Mouse (Mus musculus): ENCODE results near the gene Ndufb7. TPM values are rescaled to one million over a fixed set of nuclear protein-coding genes. Genes with fewer than 3 reads are reported as not detected.

The Ndufb7 gene
- polyA plus RNA-seq, 1 experiment, result not detected

DNA sequence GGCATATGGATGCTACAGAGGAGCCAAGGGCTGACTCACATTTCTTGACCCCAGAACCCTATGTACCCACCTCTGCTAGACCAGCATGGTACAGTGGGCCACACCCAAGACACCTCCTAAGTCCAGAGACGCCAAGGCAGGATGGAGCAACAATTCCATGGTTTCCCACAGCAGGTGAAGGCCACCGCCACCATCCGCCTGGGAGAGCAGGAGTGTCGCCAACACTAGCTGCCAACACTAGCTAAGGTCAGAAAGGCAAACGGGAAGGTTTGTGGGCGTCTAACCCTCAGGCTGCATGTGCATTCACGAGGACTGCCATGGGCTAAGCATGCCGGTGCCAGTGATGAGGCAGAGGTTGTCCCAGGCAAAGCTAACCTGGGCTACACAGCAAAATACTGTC, 15.8 kb downstream of the Ndufb7 start:
- Histone ChIP-seq H3K27ac (ENCODE audit: insufficient read depth, low read depth, low read length) (no peak overlapping the region), H3K4me1 (ENCODE audit: control insufficient read depth, insufficient read depth, low read length) (peaks cover 59% of the 10 kb centered on the region), H3K4me3 (ENCODE audit: insufficient read depth, low read depth, low read length) (no peak overlapping the region)
- WGBS, result 66% methylated on average over 8 of the region's 8 CpGs
- TF ChIP-seq POLR2A (IDR thresholded peaks at IDR 0.05; ENCODE audit: insufficient read depth, low read depth, low read length), result no peak
- TF ChIP-seq CTCF (IDR thresholded peaks at IDR 0.05; ENCODE audit: insufficient read depth, low read depth, low read length), result no peak

DNA sequence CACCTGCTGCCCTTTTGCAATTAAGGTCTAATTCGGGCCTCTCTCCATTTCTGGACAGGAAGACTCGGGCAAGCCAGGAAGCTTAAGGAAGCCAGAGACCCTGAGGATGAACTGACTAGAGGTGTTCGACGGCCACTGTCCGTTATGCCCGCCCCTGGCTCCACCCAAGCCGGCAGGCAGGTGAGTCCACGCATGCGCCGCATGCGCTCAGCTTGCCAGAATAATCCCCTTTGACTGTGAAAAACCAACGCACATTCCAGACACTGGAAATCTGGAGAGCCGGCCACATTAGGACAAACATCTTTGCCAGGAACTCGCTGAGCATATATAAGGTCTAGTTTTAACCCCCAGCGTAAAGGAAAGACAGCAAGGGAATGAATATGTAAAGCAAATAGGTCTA, 16.8 kb downstream of the Ndufb7 start:
- WGBS, result 87% methylated on average over 15 of the region's 15 CpGs

DNA sequence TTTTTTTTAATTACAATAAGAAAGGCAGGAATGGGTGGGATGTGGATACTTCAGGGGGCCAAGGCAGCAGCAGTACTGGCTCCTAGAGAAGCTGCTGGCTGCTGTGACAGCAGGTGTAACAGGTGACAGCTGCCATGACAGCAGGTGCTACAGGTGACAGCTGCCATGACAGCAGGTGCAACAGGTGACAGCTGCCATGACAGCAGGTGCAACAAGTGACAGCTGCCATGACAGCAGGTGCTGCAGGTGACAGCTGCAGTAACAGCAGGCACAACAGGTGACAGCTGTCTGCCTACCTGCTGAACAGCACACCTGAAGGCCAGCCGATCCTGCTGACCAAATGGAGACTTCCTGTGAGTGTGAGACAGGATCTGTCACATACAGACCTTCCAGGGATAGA, 18.3 kb downstream of the Ndufb7 start:
- H3K27ac ChIP-seq (ENCODE audit: insufficient read depth, low read depth, low read length), result no peak overlapping the region
- no peak overlapping the region for H3K4me3 ChIP-seq (ENCODE audit: insufficient read depth, low read depth, low read length)
- TF ChIP-seq POLR2A (IDR thresholded peaks at IDR 0.05; ENCODE audit: insufficient read depth, low read depth, low read length) (no peak), CTCF (IDR thresholded peaks at IDR 0.05; ENCODE audit: insufficient read depth, low read depth, low read length) (no peak)
- H3K4me1 ChIP-seq (ENCODE audit: control insufficient read depth, insufficient read depth, low read length), result peaks cover 44% of the 10 kb centered on the region
- 89% methylated on average over 1 of the region's 1 CpGs for WGBS

More for the DNA sequence above, 16.8 kb downstream of the Ndufb7 start:
- Histone ChIP-seq H3K4me1 (ENCODE audit: control insufficient read depth, insufficient read depth, low read length) (peaks cover 56% of the 10 kb centered on the region), H3K4me3 (ENCODE audit: insufficient read depth, low read depth, low read length) (no peak overlapping the region), H3K27ac (ENCODE audit: insufficient read depth, low read depth, low read length) (no peak overlapping the region)
- TF ChIP-seq POLR2A (IDR thresholded peaks at IDR 0.05; ENCODE audit: insufficient read depth, low read depth, low read length), result no peak
- TF ChIP-seq CTCF (IDR thresholded peaks at IDR 0.05; ENCODE audit: insufficient read depth, low read depth, low read length), result no peak

DNA sequence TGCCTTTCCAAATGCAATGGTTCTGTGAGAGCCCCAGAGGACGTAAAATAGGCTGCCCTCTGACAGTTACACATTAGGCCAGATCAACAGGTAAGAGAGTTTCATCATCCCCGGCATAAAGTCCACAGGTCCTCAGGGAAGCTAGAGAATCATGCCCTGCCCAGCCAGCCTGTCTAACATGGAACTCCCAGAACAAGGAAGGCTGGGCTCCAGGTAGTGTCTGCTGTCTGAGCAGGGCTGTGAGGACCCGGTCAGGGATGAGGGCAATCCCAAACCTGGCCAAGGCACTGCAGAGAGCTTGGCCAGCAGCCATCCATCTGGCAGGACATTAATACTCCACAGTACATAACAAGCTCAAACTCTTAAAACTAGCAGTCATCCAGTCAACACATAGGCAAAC, 18.9 kb downstream of the Ndufb7 start:
- TF ChIP-seq CTCF (IDR thresholded peaks at IDR 0.05; ENCODE audit: insufficient read depth, low read depth, low read length), result no peak
- TF ChIP-seq POLR2A (IDR thresholded peaks at IDR 0.05; ENCODE audit: insufficient read depth, low read depth, low read length), result no peak
- no peak overlapping the region for H3K4me3 ChIP-seq (ENCODE audit: insufficient read depth, low read depth, low read length)
- H3K27ac ChIP-seq (ENCODE audit: insufficient read depth, low read depth, low read length), result no peak overlapping the region
- peaks cover 45% of the 10 kb centered on the region for H3K4me1 ChIP-seq (ENCODE audit: control insufficient read depth, insufficient read depth, low read length)
- WGBS, result 62% methylated on average over 3 of the region's 3 CpGs

DNA sequence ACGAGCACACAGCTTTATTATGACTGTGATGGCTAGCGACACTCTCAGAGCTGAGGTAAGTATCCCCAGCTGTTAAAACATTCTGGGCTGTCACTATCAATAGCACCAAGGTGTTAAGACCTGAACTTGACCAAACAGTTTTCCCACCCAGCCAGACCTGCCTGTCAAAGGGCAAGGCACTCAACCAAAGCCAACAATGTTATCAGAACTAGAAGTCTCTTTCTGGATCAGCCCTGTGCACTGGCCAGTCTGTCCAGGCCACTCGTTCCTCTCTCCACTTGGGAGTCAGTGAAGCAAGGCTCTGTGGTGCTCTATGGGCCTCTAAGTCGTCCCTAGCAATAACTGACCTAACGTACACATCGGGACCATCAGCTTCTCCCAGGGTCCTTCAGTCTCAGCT, 21.2 kb downstream of the Ndufb7 start:
- WGBS, result 84% methylated on average over 6 of the region's 6 CpGs
- no peak for TF ChIP-seq POLR2A (IDR thresholded peaks at IDR 0.05; ENCODE audit: insufficient read depth, low read depth, low read length)
- TF ChIP-seq CTCF (IDR thresholded peaks at IDR 0.05; ENCODE audit: insufficient read depth, low read depth, low read length), result no peak

DNA sequence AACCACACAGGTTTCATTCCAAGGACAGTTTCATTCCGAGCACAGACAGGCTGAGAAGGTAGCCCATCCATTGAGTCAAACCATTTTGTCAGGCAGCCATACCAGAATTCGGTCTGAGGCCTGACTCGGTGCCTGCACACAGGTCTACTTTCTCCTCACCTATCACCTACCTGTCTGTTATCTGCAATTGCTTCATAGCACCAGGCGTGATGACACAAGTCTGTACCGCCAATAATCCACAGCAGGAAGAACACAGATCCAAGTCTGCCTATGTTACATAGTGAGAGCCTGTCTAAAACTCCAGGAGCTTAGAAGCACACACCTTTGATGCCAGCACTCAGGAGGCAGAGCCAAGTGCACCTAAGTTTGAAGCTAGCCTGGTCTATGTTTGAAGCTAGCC, 22.4 kb downstream of the Ndufb7 start:
- no peak overlapping the region for H3K27ac ChIP-seq (ENCODE audit: insufficient read depth, low read depth, low read length)
- peaks cover 31% of the 10 kb centered on the region for H3K4me1 ChIP-seq (ENCODE audit: control insufficient read depth, insufficient read depth, low read length)
- TF ChIP-seq CTCF (IDR thresholded peaks at IDR 0.05; ENCODE audit: insufficient read depth, low read depth, low read length) (no peak), POLR2A (IDR thresholded peaks at IDR 0.05; ENCODE audit: insufficient read depth, low read depth, low read length) (no peak)
- no peak overlapping the region for H3K4me3 ChIP-seq (ENCODE audit: insufficient read depth, low read depth, low read length)
- 84% methylated on average over 5 of the region's 5 CpGs for WGBS

More for the DNA sequence above, 21.2 kb downstream of the Ndufb7 start:
- no peak overlapping the region for H3K27ac ChIP-seq (ENCODE audit: insufficient read depth, low read depth, low read length)
- no peak overlapping the region for H3K4me3 ChIP-seq (ENCODE audit: insufficient read depth, low read depth, low read length)
- peaks cover 39% of the 10 kb centered on the region for H3K4me1 ChIP-seq (ENCODE audit: control insufficient read depth, insufficient read depth, low read length)

DNA sequence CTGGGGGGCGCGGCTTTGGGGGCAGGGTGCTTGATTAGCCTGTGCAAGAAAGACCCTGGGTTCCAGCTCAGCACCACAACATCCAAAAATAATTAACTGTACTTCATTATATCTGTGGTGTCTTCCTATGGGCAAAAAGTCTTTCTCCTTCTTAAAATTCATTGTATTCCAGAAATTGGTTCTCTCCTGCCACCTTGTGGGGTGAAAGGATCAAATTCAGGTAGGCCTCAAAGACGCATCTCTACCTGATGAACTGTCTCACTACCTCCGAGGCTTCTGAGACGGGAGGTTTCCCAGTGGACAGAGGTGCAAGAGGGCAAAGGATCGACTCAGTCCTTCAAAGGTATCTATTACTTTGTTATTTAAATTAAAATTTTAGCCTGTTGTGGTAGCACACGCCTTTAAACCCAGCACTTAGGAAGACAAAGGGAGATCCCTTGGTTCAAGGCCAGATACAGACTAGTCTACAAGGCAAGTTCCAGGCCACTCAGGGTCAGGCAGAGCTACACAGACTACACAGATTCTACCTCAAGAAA, 24.1 kb downstream of the Ndufb7 start:
- Histone ChIP-seq H3K4me3 (ENCODE audit: insufficient read depth, low read depth, low read length) (no peak overlapping the region), H3K4me1 (ENCODE audit: control insufficient read depth, insufficient read depth, low read length) (peaks cover 28% of the 10 kb centered on the region), H3K27ac (ENCODE audit: insufficient read depth, low read depth, low read length) (no peak overlapping the region)
- TF ChIP-seq POLR2A (IDR thresholded peaks at IDR 0.05; ENCODE audit: insufficient read depth, low read depth, low read length) (no peak), CTCF (IDR thresholded peaks at IDR 0.05; ENCODE audit: insufficient read depth, low read depth, low read length) (no peak)
- WGBS, result 66% methylated on average over 7 of the region's 7 CpGs

DNA sequence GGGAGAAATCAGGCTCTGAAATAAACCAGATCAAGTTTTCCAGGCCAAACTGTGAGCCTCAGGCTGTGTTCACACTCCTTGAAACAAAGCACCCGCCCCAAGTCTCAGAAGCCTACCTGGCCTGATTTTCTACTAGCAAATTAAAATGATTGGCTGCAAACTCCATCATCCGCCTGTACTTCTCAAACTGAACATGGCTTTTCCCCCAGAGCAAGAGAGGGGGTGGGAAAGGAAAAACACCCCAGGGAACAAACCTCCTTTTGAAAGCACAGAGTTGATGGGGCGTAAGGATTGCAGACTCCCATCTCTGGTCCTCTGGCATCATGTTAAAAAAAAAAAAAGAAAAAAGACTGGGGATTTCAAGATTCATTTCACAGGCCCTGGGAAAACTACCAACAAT, 26.2 kb downstream of the Ndufb7 start:
- peaks cover 20% of the 10 kb centered on the region for H3K4me1 ChIP-seq (ENCODE audit: control insufficient read depth, insufficient read depth, low read length)
- H3K4me3 ChIP-seq (ENCODE audit: insufficient read depth, low read depth, low read length), result peak overlapping the region; percentile 45
- 15% methylated on average over 3 of the region's 3 CpGs for WGBS
- H3K27ac ChIP-seq (ENCODE audit: insufficient read depth, low read depth, low read length), result no peak overlapping the region
- TF ChIP-seq CTCF (IDR thresholded peaks at IDR 0.05; ENCODE audit: insufficient read depth, low read depth, low read length) (no peak), POLR2A (IDR thresholded peaks at IDR 0.05; ENCODE audit: insufficient read depth, low read depth, low read length) (no peak)

DNA sequence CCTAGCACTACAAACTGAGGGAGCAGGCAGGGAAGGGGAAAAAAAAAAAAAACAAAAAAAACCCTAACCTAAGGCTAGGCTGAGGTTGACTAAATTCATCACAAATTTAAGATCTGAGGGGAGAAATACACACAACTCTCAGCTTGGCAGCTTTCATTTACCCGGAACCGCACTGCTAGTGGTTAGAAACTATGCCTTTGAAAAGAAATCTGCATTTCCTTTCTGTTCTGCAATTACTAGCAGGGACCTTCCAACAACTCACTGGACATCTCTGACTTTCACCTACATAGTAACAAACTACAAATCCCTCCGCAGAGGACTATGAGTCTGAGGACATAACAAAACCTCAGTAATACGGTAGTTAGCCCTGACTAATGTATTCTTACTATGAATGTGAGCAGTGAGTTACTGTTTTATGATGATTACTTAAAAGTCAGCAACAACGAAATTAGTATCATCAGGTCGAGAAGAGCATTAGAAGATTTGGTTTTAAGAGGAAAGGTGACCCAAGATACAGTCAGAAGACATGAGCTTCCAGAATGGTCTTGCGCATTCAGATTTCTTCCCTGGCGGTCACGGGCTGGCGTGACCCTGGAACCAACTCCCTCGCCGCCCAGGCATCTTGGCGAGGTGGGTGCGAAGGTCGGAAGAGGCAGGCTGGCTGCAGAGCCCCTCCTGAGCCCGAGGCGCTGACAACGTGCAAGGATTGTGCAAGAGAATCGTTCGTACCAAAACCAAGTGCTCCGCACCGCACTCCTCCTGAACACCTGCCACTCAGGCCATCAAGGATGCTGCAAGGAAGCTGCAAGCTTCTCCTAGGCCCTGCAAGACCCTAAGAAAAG, 27.1 kb downstream of the Ndufb7 start:
- under 1% methylated on average over 22 of the region's 22 CpGs for WGBS

More for the DNA sequence above, 27.1 kb downstream of the Ndufb7 start:
- Histone ChIP-seq H3K27ac (ENCODE audit: insufficient read depth, low read depth, low read length) (peak overlapping the region; percentile 93), H3K4me3 (ENCODE audit: insufficient read depth, low read depth, low read length) (peak overlapping the region; percentile 73), H3K4me1 (ENCODE audit: control insufficient read depth, insufficient read depth, low read length) (peaks cover 13% of the 10 kb centered on the region)
- TF ChIP-seq CTCF (IDR thresholded peaks at IDR 0.05; ENCODE audit: insufficient read depth, low read depth, low read length) (no peak), POLR2A (IDR thresholded peaks at IDR 0.05; ENCODE audit: insufficient read depth, low read depth, low read length) (no peak)
